Mouse (Mus musculus) cerebellum, adult 2 months (tissue): ENCODE results near the gene Gpr142. TPM values are rescaled to one million over a fixed set of nuclear protein-coding genes. Genes with fewer than 3 reads are reported as not detected.

ENCODE experiments used
- DNase-seq, 2 experiments: peaks; one replicate each; pipeline ENCODE4 v3.0.0; 2021
- H3K27ac ChIP-seq: fragments of 200-500 bp; 2 replicates; pipeline ENCODE4 v1.5.1; 2012; ENCODE audit warnings: low read length, control low read depth, inconsistent platforms; ENCODE audit not compliant: insufficient read depth
- H3K27me3 ChIP-seq: fragments of 200-500 bp; 2 replicates; pipeline ENCODE4 v1.6.1; 2012; ENCODE audit warnings: inconsistent platforms, mild to moderate bottlenecking, low read length, moderate library complexity; ENCODE audit not compliant: control insufficient read depth, insufficient read depth
- H3K4me1 ChIP-seq: fragments of 200-500 bp; 2 replicates; pipeline ENCODE4 v1.6.1; 2011; ENCODE audit warnings: low read length; ENCODE audit not compliant: control insufficient read depth, insufficient read depth
- H3K4me3 ChIP-seq: fragments of 200-500 bp; replicated peaks from 2 replicates; pipeline ENCODE3; 2011; ENCODE audit warnings: mild to moderate bottlenecking, low read depth, low read length, control low read depth; ENCODE audit not compliant: insufficient read depth
- CTCF ChIP-seq: fragments of 200-500 bp; IDR thresholded peaks from 2 replicates; pipeline ENCODE4 v1.5.1; 2011; ENCODE audit warnings: low read depth, mild to moderate bottlenecking, control low read depth, low read length, moderate library complexity, borderline replicate concordance; ENCODE audit not compliant: insufficient read depth
- POLR2A ChIP-seq: fragments of 200-500 bp; IDR thresholded peaks from 2 replicates; pipeline ENCODE4 v1.6.1; 2011; ENCODE audit warnings: low read length, control low read depth, borderline replicate concordance; ENCODE audit not compliant: insufficient read depth
- WGBS: fragments of 180-500 bp; shearing (Covaris S2); methylation state at CpG from one replicate; pipeline ENCODE4 v1.1.7; 2018; 5-methylcytosine and 5-hydroxymethylcytosine counted together
- polyA plus RNA-seq: library from polyadenylated mRNA; depleted of rRNA; stranded (reverse); fragments of >200 nt; gene quantifications from 2 replicates; pipeline ENCODE4 v1.2.3, GENCODE M21; 2012

Gpr142 gene
- polyA plus RNA-seq, 1 experiment: 0.64 TPM

GRCm38 (mm10) chr11:114803990-114804389, 5.3 kb downstream of the Gpr142 start:
- Histone ChIP-seq H3K27me3 (no peaks in the 10 kb centered on the region), H3K4me1 (peaks cover 40% of the 10 kb centered on the region), H3K4me3 (no peak overlapping the region), H3K27ac (no peak overlapping the region)
- DNase-seq: no peak
- TF ChIP-seq POLR2A (no peak), CTCF (no peak)
- WGBS: 64% methylated on average over 8 of the region's 8 CpGs

GRCm38 (mm10) chr11:114807025-114807424, 8.3 kb downstream of the Gpr142 start:
- Histone ChIP-seq H3K4me3 (no peak overlapping the region), H3K4me1 (peaks cover 40% of the 10 kb centered on the region), H3K27ac (peak overlapping the region; percentile 83), H3K27me3 (no peaks in the 10 kb centered on the region)
- peak in 1 of 2 experiments; percentile 27 for DNase-seq
- 54% methylated on average over 2 of the region's 2 CpGs for WGBS
- TF ChIP-seq POLR2A (no peak), CTCF (no peak)

GRCm38 (mm10) chr11:114807686-114808427, 9.1 kb downstream of the Gpr142 start:
- no peak for TF ChIP-seq POLR2A
- TF ChIP-seq CTCF: no peak
- Histone ChIP-seq H3K4me3 (no peak overlapping the region), H3K27me3 (no peaks in the 10 kb centered on the region), H3K27ac (peak overlapping the region; percentile 83), H3K4me1 (peaks cover 39% of the 10 kb centered on the region)
- peak; percentile 64 to 77 for DNase-seq
- 31% methylated on average over 14 of the region's 14 CpGs for WGBS

- 93% methylated on average over 1 of the region's 1 CpGs for WGBS
- peaks cover 32% of the 10 kb centered on the region for H3K4me1 ChIP-seq
Observed at GRCm38 (mm10) chr11:114809371-114809770, 10.6 kb downstream of the Gpr142 start.

GRCm38 (mm10) chr11:114810344-114810743, 11.6 kb downstream of the Gpr142 start:
- H3K4me3 ChIP-seq: no peak overlapping the region
- DNase-seq: no peak
- 56% methylated on average over 4 of the region's 4 CpGs for WGBS
- no peak for TF ChIP-seq CTCF
- no peak for TF ChIP-seq POLR2A
- no peak overlapping the region for H3K27ac ChIP-seq
- H3K4me1 ChIP-seq: peaks cover 38% of the 10 kb centered on the region
- no peaks in the 10 kb centered on the region for H3K27me3 ChIP-seq

More at GRCm38 (mm10) chr11:114809371-114809770, 10.6 kb downstream of the Gpr142 start:
- DNase-seq: no peak
- no peaks in the 10 kb centered on the region for H3K27me3 ChIP-seq
- no peak overlapping the region for H3K27ac ChIP-seq
- TF ChIP-seq POLR2A (no peak), CTCF (0 out of 2 replicates have a peak, but pooled peaks have one; percentile 10)
- H3K4me3 ChIP-seq: no peak overlapping the region

- no peaks in the 10 kb centered on the region for H3K27me3 ChIP-seq
- peaks cover 27% of the 10 kb centered on the region for H3K4me1 ChIP-seq
- 8% methylated on average over 6 of the region's 6 CpGs for WGBS
- no peak overlapping the region for H3K4me3 ChIP-seq
- no peak overlapping the region for H3K27ac ChIP-seq
- TF ChIP-seq CTCF (peak; percentile 91), POLR2A (no peak)
- DNase-seq: peak; percentile 89 to 97
Observed at GRCm38 (mm10) chr11:114812731-114813240, 14.1 kb downstream of the Gpr142 start.

GRCm38 (mm10) chr11:114814873-114815592, 16.3 kb downstream of the Gpr142 start:
- Histone ChIP-seq H3K4me3 (no peak overlapping the region), H3K4me1 (peaks cover 28% of the 10 kb centered on the region), H3K27ac (no peak overlapping the region), H3K27me3 (no peaks in the 10 kb centered on the region)
- WGBS: 72% methylated on average over 11 of the region's 11 CpGs
- TF ChIP-seq CTCF (no peak), POLR2A (no peak)
- DNase-seq: no peak
